Mouse (Mus musculus): ENCODE measurements around the gene Luc7l3. TPM values are rescaled to one million over a fixed set of nuclear protein-coding genes. Genes with fewer than 3 reads are reported as not detected.

Gene Luc7l3
- polyA plus RNA-seq, 1 experiment from 2014 or later, result 153 TPM

GRCm38 (mm10) chr11:94332726-94333125, 10.9 kb upstream of the Luc7l3 start:
- ATAC-seq (ENCODE audit: low FRiP score), result no peak
- peaks cover 18% of the 10 kb centered on the region for H3K36me3 ChIP-seq
- H3K9ac ChIP-seq, result no peak overlapping the region
- no peak overlapping the region for H3K4me2 ChIP-seq (replicated peaks)
- H3K4me1 ChIP-seq, result peaks cover 20% of the 10 kb centered on the region
- WGBS, result 93% methylated on average over 6 of the region's 6 CpGs
- H3K9me3 ChIP-seq (replicated peaks), result no peaks in the 10 kb centered on the region
- no peak overlapping the region for H3K27ac ChIP-seq
- H3K4me3 ChIP-seq, result no peak overlapping the region
- no peaks in the 10 kb centered on the region for H3K27me3 ChIP-seq

- no peak overlapping the region for H3K27ac ChIP-seq
- no peak overlapping the region for H3K9ac ChIP-seq
- no peaks in the 10 kb centered on the region for H3K9me3 ChIP-seq (replicated peaks)
- peaks cover 26% of the 10 kb centered on the region for H3K4me1 ChIP-seq
- WGBS, result 91% methylated on average over 3 of the region's 3 CpGs
- no peak overlapping the region for H3K4me3 ChIP-seq
- no peak for ATAC-seq (ENCODE audit: low FRiP score)
- peaks cover 8% of the 10 kb centered on the region for H3K36me3 ChIP-seq
- no peaks in the 10 kb centered on the region for H3K27me3 ChIP-seq
- H3K4me2 ChIP-seq (replicated peaks), result no peak overlapping the region
Observed at GRCm38 (mm10) chr11:94330211-94330610, 8.4 kb upstream of the Luc7l3 start.

- peaks cover 26% of the 10 kb centered on the region for H3K4me1 ChIP-seq
- H3K9me3 ChIP-seq (replicated peaks), result no peaks in the 10 kb centered on the region
- no peak overlapping the region for H3K9ac ChIP-seq
- H3K27me3 ChIP-seq, result no peaks in the 10 kb centered on the region
- H3K27ac ChIP-seq, result no peak overlapping the region
- peaks cover 2% of the 10 kb centered on the region for H3K36me3 ChIP-seq
- WGBS, result 49% methylated on average over 4 of the region's 4 CpGs
- H3K4me2 ChIP-seq (replicated peaks), result peak overlapping the region; percentile 71; the same call in 1 of the 2 replicates
- H3K4me3 ChIP-seq, result no peak overlapping the region
- no peak for ATAC-seq (ENCODE audit: low FRiP score)
Observed at GRCm38 (mm10) chr11:94329270-94329891, 7.6 kb upstream of the Luc7l3 start.

DNA sequence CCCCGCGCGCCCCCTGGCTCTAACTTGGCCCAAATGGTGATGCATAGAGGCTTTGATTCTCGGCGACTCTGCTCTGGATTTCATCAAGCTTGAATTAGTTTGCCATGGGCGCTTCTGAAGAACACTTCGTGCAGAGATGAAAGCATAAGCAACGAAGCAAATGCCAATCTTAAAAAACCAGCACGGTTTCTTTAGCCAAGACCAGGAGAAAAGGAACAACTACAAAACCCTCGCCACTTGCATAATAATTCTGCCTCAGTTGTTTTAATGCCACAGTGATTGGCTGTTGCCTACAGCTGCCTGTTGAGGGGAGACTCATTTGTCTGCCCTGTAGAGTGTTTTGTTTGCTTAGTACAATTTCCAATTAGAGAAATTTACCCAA, 6.8 kb upstream of the Luc7l3 start:
- Histone ChIP-seq H3K36me3 (no peaks in the 10 kb centered on the region), H3K9ac (peak overlapping the region; percentile 85), H3K4me3 (peak overlapping the region; percentile 62), H3K27ac (peak overlapping the region; percentile 98), H3K27me3 (no peaks in the 10 kb centered on the region), H3K9me3 (replicated peaks) (no peaks in the 10 kb centered on the region), H3K4me2 (replicated peaks) (peak overlapping the region; percentile 71), H3K4me1 (peaks cover 26% of the 10 kb centered on the region)
- 2% methylated on average over 10 of the region's 10 CpGs for WGBS
- ATAC-seq (ENCODE audit: low FRiP score), result no peak

- Histone ChIP-seq H3K9me3 (replicated peaks) (no peaks in the 10 kb centered on the region), H3K36me3 (no peaks in the 10 kb centered on the region), H3K27ac (peak within 1 kb of the TSS; percentile 98), H3K4me3 (peak within 1 kb of the TSS; percentile 62), H3K27me3 (no peaks in the 10 kb centered on the region), H3K4me2 (replicated peaks) (peak within 1 kb of the TSS; percentile 71), H3K9ac (peak within 1 kb of the TSS; percentile 85), H3K4me1 (peaks cover 26% of the 10 kb centered on the region)
- WGBS, result 2% methylated on average over 64 of the region's 78 CpGs
- peak; percentile 88 for ATAC-seq (ENCODE audit: low FRiP score)
Observed at GRCm38 (mm10) chr11:94327693-94328643, 6.2 kb upstream of the Luc7l3 start, which contains the start of gene Ankrd40. Ankrd40 (plus strand) TSS chr11:94328001.

DNA sequence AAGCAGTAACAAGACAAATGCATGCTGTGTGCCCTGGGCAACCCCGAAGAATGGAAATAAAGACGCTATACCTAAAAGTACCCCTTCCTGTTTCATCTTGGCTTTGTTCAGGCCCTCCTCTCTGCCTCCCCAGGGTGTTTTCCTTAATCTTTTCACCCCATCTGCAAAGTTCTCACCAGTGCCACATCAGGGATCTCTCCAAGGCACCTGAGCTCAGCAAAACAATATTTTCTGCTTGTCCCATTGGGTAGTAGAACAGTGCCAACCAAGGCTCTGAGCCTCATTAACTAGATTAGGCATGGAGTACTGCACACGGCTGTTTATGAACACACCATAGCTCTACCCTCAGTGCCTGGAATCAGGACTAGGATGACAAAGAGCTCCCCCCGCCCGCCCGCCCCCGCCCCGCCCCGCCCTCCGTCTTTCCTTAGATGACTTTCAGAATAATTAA, 5.2 kb upstream of the Luc7l3 start:
- H3K36me3 ChIP-seq, result no peaks in the 10 kb centered on the region
- peak overlapping the region; percentile 98 for H3K27ac ChIP-seq
- 2% methylated on average over 10 of the region's 10 CpGs for WGBS
- peak; percentile 86 for ATAC-seq (ENCODE audit: low FRiP score)
- peaks cover 28% of the 10 kb centered on the region for H3K4me1 ChIP-seq
- H3K4me3 ChIP-seq, result peak overlapping the region; percentile 62
- H3K9me3 ChIP-seq (replicated peaks), result no peaks in the 10 kb centered on the region
- H3K9ac ChIP-seq, result peak overlapping the region; percentile 85
- no peaks in the 10 kb centered on the region for H3K27me3 ChIP-seq
- peak overlapping the region; percentile 71 for H3K4me2 ChIP-seq (replicated peaks)

DNA sequence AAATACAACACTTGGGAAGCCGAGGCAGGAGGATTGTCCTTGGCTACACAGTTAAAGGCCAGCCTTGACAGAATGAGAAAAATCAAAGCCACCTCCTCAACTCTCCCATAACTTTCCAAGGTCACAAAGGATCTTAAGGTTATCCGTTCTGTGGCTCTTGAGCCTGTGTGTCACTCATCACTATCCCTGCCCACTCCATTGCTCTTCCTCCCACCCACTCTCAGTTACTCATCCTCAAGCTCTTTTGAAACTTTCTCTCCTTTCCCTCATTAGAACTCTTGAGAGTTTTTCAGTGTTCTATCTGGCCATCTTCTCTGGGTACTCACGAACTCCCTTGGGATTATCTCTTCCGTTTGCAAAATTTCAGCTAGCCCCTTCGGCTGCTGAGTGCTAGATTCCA, 2.8 kb upstream of the Luc7l3 start:
- no peak for ATAC-seq (ENCODE audit: low FRiP score)
- H3K27me3 ChIP-seq, result no peaks in the 10 kb centered on the region
- no peaks in the 10 kb centered on the region for H3K9me3 ChIP-seq (replicated peaks)
- no peak overlapping the region for H3K4me3 ChIP-seq
- no peak overlapping the region for H3K4me2 ChIP-seq (replicated peaks)
- H3K9ac ChIP-seq, result no peak overlapping the region
- peaks cover 22% of the 10 kb centered on the region for H3K4me1 ChIP-seq
- H3K36me3 ChIP-seq, result no peaks in the 10 kb centered on the region
- H3K27ac ChIP-seq, result no peak overlapping the region
- 86% methylated on average over 5 of the region's 5 CpGs for WGBS

DNA sequence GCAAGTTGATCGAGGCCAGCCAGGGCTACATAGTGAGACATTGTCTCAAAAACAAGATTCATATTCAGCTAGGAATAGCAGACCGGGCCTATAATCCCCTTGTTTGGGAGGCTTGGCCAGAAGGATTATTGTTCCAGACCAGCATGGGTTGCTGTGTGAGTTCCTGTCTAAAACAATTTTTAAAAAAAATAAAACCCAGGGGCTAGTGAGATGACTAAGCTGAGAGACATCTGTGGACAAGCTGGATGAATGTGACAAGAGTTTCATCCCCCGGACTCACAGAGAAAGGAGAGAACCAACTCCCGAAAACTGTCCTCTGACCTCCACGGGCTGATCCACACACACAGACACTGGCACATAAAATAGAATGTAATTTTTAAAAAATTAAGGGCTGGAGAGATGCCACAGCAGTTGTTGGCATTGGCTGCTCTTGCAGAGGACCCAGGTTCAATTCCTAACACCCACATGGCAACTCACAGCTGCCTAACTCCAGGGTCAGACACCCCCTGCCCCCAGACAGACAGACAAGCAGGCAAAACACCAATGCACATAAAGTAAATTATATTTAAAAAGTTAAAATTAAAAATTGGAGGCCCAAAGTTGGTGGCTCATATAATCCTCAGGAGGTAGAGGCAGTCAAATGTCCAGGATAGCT, 1.6 kb upstream of the Luc7l3 start:
- H3K27me3 ChIP-seq, result no peaks in the 10 kb centered on the region
- H3K9ac ChIP-seq, result no peak overlapping the region
- H3K4me2 ChIP-seq (replicated peaks), result no peak overlapping the region
- ATAC-seq (ENCODE audit: low FRiP score), result no peak
- H3K27ac ChIP-seq, result no peak overlapping the region; the same call in 1 of the 2 replicates
- no peaks in the 10 kb centered on the region for H3K9me3 ChIP-seq (replicated peaks)
- H3K4me1 ChIP-seq, result peaks cover 23% of the 10 kb centered on the region
- WGBS, result 79% methylated on average over 5 of the region's 5 CpGs
- no peak overlapping the region for H3K4me3 ChIP-seq
- H3K36me3 ChIP-seq, result no peaks in the 10 kb centered on the region

- Histone ChIP-seq H3K36me3 (no peaks in the 10 kb centered on the region), H3K27me3 (no peaks in the 10 kb centered on the region), H3K9me3 (replicated peaks) (no peaks in the 10 kb centered on the region), H3K4me1 (peaks cover 25% of the 10 kb centered on the region), H3K9ac (peak overlapping the region; percentile 99), H3K4me2 (replicated peaks) (peak overlapping the region; percentile 86), H3K4me3 (peak overlapping the region; percentile 98), H3K27ac (peak overlapping the region; percentile 92)
- no peak for ATAC-seq (ENCODE audit: low FRiP score)
- WGBS, result 48% methylated on average over 5 of the region's 5 CpGs
Observed at GRCm38 (mm10) chr11:94322636-94323035, 848 bp upstream of the Luc7l3 start.

DNA sequence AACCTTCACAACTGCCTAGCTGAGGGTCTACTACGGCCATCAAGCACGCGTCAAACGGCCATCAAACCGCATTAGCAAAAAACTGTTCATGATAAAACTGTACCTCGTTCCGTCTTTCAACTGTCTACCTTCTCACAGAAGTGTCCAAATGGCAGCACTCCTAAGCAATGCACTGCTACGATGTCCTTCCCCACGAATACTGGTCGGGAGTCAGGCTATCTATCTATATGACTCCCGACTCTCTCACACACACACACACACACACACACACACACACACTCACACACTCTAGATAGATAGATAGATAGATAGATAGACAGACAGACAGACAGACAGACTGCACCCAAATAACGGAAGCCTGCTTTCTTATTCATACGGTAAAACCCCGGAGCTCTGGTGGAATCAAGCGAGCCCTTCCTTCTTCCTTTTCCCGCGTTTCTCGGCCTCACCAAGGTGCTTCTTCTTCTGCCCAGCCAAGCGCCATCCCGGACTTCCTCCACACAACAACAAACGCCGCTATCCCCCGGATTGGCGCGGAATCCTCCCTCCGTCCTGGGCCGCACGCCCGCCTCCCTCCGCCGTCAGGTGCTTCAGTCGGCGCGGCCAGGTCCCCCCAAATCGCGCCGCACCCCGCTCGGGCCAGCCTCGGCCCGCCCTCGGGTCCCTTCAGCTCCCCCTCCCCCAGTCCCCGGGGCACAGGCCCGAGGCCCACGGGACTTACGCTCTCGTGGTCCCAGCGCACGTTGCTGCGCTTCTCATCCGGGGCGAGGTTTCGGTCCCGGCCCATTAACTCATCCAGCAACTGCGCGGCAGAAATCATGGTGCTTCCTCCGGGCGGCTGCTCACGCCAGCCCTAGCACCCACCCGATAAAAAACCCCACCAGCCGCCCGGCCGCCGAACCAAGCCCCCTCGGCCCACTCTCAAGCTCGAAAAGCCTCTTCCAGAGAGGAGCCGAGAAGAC, 538 bp downstream of the Luc7l3 start:
- under 1% methylated on average over 67 of the region's 67 CpGs for WGBS
- Histone ChIP-seq H3K4me1 (peaks cover 31% of the 10 kb centered on the region), H3K4me3 (peak overlapping the region; percentile 98)

GRCm38 (mm10) chr11:94318056-94318455, 3.7 kb downstream of the Luc7l3 start:
- ATAC-seq (ENCODE audit: low FRiP score), result no peak
- WGBS, result 95% methylated on average over 5 of the region's 5 CpGs
- H3K27ac ChIP-seq, result no peak overlapping the region
- no peaks in the 10 kb centered on the region for H3K9me3 ChIP-seq (replicated peaks)
- no peak overlapping the region for H3K9ac ChIP-seq
- no peak overlapping the region for H3K4me3 ChIP-seq
- H3K4me1 ChIP-seq, result peaks cover 45% of the 10 kb centered on the region
- H3K4me2 ChIP-seq (replicated peaks), result no peak overlapping the region
- no peaks in the 10 kb centered on the region for H3K36me3 ChIP-seq
- H3K27me3 ChIP-seq, result no peaks in the 10 kb centered on the region

More for the DNA sequence above, 538 bp downstream of the Luc7l3 start:
- H3K36me3 ChIP-seq, result no peaks in the 10 kb centered on the region
- no peaks in the 10 kb centered on the region for H3K27me3 ChIP-seq
- H3K27ac ChIP-seq, result peak overlapping the region; percentile 92
- H3K9ac ChIP-seq, result peak overlapping the region; percentile 99
- H3K4me2 ChIP-seq (replicated peaks), result peak overlapping the region; percentile 86
- ATAC-seq (ENCODE audit: low FRiP score), result peak; percentile 82
- no peaks in the 10 kb centered on the region for H3K9me3 ChIP-seq (replicated peaks)
